Mouse (Mus musculus): ENCODE results near the gene Brinp3.

- TF ChIP-seq POLR2A (IDR thresholded peaks at IDR 0.05; ENCODE audit: extremely low read depth, insufficient read depth, low read length) (no peak), CTCF (IDR thresholded peaks at IDR 0.05; ENCODE audit: extremely low read depth, insufficient read depth, low read length) (no peak)
Measured at GRCm38 (mm10) chr1:146495386-146495785, 826 bp downstream of the Brinp3 start.

Measured in cortical plate, adult 2 months (tissue).